Mouse (Mus musculus) liver, postnatal 0 days (tissue): ENCODE data around the gene Art3.

Experiments
- CTCF ChIP-seq: sonication (generic); IDR thresholded peaks from 2 replicates; pipeline ENCODE4 v1.5.1; 2016; ENCODE audit warnings: antibody characterized with exemption, low read depth
- EP300 ChIP-seq: IDR thresholded peaks from 2 replicates; pipeline ENCODE4 v1.6.1; 2016; ENCODE audit warnings: antibody characterized with exemption, low read depth, mild to moderate bottlenecking

- TF ChIP-seq EP300 (no peak), CTCF (no peak)
These were observed 62.2 kb downstream of the Art3 start for GRCm38 (mm10) chr5:92393863-92394262.
